Mouse (Mus musculus) Muller cell, postnatal 12 days (primary cell): Measurements from ENCODE around the gene Rpgrip1l.

Source experiments
- DNase-seq: peaks from one replicate; pipeline ENCODE4 v3.0.0-alpha.2; 2015; ENCODE audit errors: inconsistent ontology term

Rpgrip1l gene

DNA sequence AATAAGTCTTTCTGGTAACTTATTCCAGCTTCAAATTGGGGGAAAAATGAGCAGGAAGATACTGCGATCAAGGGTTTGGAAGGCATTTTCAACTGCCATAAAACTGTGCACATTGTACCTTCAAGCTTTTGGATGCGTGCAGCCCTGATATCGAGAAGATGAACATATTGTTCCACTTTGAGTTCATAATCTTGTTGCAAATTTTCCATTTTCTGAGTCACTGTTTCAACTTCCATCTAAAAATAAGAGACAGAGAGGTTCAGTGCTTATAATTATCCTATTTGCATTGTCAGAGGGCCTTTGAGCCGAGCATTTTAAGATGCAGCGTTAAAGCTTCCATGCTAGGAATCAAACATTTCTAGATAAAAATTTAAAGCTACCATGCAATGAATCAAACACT is 39.6 kb downstream of the Rpgrip1l start:
- no peak for DNase-seq

DNA sequence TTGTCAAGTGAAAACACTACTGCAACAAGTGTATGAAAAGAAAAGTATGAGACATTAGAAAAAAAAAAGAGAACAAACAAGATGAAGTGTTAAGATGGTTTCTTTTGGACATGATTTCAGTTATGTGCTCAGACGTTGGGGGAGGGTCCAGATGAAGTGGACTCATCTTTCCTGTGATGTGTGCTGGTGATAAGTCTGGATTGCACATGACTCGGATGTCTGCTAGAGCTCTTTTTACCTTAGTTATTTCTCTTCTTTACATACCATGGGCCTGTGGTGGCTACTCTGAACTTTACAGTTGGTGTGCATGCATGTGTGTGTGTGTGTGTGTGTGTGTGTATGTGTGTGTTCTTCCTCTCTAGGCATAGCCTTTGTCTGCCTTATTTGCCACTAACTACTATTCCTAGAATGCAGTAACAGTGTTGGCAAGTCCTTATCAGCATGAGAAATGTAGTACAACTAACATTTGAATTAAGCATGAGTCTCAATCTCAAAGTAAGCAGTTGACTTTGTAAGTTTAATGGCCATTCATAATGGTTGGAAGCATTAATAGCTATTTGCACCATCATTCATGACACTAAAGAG is 43.6 kb downstream of the Rpgrip1l start:
- DNase-seq: no peak

DNA sequence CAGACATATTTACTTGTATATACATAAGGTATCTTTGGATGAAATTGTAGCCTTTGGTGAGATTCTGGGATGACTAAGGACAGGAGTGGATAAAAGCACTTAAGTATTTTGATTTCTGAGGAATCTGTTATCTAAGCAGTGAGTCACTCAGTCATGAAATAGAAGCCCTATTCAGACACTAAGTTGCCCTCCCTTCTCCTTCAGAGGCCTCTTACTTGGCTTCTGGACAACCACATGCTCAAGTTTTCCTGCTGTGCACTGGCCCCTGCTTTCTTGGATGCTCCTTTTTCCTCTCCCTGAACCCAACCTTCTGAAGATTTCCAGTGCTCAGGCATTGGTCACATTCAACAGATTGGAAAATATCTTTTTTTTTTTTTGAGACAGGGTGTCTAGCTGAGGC is 48.5 kb downstream of the Rpgrip1l start:
- peak; percentile 49 for DNase-seq

DNA sequence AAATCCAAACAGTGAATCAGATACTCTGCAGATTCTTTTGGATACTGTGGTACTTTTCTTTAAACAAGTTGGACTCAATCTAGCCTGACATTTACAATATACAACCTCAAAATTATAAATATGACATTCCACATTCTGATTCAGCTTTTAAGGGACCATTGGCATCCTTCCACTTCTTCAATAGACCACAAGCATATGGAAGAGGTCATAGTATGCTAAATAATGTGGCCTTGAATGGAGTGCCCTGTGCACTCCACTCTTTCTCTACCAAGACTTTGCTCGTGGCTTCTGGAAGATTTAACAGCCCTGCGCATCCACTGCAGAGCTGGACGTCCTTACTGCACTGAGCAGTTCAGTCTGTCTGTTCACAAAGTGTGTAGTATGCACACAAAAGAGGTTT is 49.1 kb downstream of the Rpgrip1l start:
- DNase-seq: no peak

DNA sequence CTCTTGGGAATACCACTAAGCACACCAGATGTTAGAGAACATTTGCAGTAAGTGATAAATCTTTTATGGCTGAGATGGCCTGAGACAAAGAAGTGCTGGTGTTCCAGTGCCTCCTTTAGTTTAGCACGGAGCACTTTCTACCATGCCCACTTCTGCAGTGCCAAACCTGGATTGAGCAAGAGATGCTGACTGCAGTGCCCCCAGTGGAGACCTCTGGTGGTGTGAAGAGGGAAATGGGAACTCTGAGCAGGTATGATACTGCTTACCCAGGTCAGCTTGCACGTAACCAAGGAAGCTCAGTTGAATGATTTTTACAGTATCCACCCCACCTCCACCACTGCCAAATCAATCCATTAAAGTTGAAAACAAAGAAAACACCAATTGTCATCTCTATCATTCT is 51.5 kb downstream of the Rpgrip1l start:
- no peak for DNase-seq

DNA sequence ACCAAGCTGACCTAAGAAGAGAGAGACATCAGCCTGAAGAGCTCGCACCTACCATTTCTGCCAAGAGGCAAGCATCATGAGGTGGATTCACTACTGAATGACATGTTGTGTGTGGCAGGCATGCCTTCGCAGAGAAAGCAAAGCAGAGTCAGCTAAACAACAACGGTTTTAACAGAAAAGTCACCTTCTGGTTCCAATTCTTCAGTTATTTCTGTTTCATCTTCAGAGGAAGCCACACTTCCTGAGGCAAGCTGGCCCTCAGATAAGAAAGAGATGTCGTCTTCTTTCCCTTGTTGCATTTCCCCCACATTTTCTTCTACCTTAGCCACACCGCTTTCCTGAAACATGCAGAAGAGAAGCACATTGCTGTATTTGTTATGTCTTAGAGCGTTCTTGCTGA is 62.1 kb downstream of the Rpgrip1l start:
- DNase-seq: no peak

DNA sequence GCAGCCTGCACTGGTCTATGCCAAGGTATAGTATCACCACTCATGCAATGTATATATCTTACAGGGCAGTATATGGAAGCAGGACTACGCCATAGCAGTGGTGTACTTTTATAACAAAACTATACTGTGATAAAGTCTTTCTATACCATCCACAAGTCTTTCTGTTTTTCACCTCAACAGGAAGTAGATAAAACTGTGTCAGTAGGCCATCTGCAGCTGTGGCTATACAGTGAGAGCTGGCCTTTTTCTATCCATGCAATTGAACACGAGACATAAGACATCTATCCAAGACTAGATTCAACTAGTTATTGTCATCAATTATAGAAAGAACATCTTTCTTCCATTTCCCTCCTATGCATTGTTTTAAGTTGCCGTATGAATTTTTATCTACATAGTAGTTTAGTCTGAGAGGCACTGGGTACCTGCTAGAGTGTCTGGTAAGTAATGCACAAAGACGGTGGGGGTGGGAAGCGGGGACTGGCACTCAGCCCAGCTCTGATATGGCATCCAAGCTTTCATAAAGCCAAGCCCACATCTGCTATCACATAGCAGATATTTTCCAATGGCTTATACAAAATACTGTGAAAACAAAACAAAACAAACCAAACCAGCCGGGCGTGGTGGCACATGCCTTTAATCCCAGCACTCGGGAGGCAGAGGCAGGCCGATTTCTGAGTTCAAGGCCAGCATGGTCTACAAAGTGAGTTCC is 63.1 kb downstream of the Rpgrip1l start:
- no peak for DNase-seq

DNA sequence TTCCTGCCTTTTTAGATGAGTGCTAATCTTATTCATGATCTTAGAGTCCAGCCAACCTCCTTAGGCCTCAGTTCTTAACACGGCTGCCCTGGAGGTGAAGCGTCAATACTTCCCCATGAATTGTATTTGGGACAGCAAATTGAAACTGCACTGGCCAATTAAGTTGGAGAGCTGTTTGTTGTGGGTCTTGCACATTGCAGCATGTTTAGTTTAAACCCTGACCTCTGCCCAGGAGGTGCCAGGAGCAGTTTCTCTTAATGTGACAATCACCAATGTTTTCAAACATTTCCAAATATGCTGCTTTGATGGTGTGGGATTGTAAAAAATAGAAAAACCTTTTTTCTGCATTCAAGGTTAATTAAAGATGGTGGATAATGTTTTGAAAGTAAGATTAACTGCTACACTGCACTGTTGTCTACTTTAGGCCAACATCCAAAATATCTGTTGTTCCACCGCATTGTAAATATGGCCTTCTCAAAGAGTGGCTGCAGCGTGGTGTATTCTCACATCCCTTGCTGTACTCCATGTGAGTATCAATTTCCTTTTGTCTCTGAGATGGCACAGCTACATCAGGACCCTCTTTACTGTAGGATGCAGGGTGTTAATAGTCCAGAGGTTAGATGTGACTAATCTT is 67.1 kb downstream of the Rpgrip1l start:
- no peak for DNase-seq

DNA sequence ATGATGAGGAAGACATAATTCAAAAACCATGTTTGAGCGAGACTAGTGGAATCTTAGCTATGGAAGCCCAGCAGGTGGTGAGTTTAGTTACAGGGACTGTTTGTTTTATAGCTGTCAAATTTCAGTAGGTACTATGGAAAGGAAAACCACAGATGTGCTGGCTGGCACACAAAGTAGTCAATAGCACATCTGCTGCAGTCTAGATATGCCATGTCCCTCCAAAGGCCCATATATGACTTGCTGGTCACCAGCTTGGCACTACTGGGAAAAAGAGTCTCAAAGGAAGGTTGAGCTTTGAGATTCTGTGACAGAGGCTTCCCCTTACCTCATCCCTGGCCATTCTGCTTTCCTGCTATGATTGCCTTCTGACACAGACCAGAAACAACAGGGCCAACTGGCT is 70.3 kb downstream of the Rpgrip1l start:
- no peak for DNase-seq

DNA sequence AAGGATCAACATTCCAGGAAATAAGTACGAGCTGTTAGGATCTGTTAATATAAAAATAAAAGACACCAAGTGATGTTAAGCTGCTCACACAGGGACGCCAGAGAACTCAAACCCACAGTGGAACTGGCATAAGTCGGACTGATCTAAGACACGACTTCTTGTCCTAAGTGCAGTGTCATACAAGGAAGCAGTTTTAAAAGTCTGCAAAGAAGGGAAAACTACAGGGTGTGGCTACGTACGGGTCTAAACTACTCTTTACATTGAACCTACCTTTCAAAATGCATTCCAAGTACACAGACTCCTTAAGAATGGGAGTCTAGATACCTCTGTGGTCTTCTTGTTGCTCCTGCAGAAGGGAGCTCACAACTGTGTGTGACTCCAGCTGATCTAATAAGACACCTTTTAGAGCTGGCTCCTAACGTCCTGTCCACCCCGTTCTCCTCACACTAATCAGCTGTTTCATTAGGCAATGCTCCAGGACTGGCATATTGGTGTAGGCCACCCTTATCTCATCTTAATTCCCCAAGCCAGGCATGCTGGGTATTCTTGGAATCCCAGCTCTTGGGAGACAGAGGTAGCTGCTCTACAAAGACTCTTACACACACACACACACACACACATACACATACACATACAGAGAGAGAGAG is 71.1 kb downstream of the Rpgrip1l start:
- no peak for DNase-seq

DNA sequence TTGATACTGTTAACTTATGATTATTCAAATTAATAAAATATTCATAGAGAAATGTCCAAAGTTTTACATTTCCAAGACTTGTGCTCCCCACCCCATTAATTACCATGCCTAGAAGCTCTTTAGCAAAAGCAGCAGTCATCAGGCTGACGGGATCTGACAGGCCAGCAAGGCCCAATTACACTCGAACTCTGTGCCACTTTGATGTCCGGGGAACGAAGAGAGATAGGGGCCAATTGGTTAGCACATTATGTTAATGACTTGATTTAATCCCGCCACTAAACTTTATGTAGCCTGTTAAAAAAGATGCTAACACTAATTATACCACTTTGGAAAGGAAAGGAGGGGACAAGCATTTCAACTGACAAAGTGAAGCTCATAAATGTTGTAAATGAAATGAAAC is 71.7 kb downstream of the Rpgrip1l start:
- DNase-seq: peak; percentile 20

DNA sequence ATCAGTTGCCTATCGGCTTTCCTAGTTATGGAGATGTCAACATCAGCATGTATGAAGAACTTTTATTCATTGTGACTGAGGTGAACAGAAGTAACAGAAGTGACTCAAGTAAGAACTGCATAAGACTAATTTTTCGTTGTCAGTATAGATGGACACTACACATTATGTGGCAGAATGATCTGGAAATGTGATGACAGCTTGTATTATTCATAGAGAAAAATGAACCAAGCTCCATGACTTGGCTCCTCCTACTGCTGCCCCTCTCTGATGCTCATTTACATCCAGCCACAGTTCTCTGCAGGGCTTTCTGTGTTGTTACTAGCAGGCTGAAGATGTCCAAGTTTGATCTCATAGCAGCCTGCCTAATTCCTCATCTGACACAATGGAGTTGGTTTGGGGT is 75.9 kb downstream of the Rpgrip1l start:
- DNase-seq: no peak

DNA sequence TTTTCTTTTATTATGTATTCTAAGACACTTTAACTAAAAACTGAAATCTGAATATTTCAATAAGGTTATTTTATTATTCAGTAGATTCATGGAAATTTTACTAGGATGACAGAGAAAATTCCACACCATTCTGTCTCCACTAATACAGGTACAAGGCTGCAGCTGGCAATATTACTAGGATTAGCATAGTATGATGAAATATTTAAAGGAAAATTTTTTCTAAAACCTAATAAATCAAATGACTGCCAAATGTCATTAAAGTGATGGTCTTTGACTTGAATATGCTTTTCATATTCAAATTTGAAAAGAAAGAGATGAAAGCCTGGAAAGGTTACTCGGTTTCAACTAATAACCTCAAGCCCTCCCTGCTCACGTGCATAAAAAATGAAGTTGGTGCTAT is 79.0 kb downstream of the Rpgrip1l start:
- DNase-seq: no peak

DNA sequence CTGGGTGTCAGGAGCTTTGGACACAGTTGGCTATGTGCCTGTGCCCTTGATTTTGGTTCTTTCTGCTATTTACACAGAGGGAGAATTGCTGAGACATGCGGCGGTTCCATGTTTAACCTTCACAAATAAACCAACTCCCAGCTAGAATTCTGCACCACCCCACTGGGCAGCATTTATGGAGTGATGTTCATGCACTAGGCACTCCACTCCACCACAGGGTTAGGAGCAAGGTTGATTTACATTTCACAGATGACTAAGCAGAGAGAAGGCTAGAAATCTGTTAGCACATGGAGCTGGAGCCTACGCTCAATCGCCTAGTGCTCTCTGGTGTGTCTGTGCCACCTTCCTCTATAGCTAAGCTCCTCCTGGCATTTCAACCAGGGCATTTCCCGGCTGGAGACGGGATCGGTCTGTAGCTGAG is 85.6 kb downstream of the Rpgrip1l start:
- DNase-seq: no peak

DNA sequence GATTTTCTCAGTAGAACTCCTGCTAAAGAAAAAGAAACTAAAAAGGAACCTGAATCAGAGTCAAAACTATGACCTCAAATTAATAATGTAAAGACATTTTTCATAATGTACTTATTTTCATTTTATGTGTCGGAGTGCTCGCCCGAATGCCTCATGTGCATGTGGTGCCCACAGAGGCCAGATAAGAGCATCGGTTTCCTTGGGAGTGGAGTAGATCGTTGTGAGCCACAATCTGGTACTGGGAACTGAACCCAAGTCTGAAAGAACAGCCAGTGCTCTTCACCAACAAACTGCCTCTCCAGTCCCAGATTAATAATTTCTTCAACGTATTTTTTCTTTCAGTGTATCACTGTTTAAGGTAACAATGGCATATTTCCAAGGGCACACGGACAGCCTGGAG is 88.8 kb downstream of the Rpgrip1l start:
- no peak for DNase-seq

DNA sequence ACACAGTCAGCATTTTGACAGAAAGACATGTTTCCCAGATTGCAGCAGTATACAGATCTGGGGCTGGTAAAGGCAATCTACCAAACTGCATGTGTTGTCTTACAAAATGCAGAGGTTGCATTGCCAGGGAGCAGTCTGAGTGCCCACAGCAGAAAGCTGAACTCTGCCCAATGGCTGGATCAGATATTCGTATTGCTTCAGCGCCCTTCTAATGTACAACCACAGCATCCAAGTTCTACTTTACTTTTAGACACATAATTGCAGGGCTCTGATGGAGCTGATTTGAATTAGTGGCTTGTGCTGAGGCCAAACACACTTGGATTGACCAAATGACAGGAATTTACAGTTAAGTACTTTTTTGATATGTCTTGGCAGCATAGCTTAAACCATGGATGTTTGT is 91.2 kb downstream of the Rpgrip1l start:
- DNase-seq: no peak

DNA sequence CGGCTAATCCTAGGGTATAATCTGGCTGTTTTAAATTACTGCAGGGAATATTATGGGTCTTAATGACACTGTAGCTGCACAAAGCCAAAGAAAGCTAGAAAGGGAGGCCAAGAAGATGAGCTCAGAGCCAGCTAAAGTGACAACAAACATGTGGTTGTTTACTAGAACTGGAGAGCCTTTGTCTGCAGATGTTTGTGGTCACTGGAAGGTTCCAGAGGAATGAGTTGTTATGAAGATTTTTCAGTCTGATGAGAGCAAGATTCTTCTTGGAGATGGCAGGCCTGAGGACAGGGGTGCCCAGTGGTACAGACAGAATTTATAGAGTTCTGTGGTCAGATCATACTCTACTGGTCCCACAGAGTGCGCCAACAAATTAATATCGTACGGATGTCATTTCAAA is 94.8 kb downstream of the Rpgrip1l start:
- DNase-seq: peak; percentile 69

DNA sequence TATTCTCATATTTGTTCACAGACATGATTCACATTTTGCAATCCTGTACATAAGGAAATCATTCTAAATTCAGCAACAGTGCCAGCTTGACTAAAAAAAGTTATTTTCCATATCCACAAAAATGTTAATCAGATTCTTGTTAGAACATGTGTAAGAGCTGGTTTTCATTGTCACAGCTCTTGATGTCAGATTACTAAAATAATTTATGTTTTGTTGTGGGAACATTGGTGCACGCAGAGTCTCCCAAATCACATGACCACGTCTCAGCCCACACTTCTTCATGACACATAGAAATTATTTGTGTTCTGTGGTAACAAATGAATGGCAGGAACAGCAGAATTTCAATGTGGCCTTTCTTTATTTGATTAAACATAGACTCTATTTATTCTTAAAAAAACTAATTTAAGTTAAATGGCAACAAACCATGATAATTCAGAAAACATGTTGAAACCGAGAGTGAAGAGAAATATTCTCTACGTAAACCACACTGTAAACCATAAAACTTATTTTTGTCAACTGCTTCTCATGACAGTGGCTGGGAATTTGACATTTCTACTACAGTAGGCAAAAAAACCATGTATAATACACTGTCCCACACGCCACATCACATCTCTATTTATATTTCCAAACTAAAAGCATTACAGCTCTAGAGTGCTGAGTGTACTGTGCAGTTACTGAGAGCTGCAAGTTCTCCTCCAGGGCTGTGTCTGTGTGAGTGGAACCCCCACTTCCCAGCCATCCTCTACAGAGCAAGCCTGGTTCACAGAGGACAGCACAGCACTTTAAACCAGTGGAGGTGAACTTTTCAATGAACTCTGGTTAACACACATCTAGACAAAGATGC is 95.8 kb downstream of the Rpgrip1l start:
- DNase-seq: no peak

DNA sequence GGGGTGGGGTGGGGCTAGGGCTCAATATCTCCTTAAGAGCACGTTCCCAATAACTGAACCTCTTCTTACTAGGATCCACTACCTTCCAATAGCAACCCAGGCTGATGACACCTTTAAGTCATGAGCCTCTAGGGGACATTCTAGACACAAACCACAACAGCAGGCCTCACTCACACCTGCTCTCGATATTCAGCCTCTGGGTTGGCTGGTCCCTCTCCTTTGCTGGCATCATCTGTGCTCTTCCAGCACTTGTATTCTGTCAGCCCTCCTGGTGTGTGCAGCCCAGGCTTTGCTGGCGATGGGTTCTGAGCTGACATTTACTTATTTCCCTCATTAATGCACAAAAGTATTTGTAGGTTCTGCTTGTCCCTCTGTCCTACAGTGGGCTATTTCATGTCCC is 98.8 kb downstream of the Rpgrip1l start:
- DNase-seq: no peak

DNA sequence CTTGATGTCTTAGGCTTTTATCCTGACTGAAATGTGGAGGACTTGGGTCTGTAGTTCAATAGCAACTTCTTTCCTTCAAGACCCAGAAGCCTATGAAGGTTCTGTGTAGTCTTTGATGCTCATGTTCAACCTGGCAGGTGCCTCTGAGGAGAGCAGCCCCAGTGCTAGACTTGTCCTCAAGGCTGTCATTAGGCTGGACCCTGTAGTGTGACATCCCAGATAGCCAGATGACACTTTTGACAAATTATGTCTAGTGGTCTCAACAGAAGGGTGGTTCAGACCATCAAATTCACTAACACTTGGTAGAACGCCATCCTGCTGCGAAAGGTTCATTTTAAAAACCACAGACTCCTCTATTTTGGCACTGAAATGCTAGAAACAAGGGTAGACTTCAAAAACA is 100.1 kb downstream of the Rpgrip1l start:
- DNase-seq: no peak

DNA sequence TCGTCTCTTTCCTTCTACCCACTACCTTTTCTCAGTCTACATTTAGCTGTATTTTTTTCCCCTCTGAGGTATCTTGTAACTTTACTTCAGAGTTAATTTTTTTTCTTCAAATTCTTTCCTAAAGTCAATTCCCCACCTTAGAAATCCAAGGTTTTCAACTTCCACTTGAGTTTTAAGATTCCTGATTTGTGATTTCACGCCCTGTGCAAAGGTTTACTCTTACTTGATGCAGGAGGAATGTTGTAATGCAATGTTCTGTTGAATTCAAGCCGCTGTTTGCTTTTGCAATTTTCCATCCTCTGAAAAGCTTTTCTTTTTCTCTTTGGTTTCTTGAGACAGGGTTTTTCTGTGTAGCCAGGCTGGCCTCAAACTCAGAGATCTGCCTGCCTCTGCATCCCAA is 103.4 kb downstream of the Rpgrip1l start:
- DNase-seq: no peak

DNA sequence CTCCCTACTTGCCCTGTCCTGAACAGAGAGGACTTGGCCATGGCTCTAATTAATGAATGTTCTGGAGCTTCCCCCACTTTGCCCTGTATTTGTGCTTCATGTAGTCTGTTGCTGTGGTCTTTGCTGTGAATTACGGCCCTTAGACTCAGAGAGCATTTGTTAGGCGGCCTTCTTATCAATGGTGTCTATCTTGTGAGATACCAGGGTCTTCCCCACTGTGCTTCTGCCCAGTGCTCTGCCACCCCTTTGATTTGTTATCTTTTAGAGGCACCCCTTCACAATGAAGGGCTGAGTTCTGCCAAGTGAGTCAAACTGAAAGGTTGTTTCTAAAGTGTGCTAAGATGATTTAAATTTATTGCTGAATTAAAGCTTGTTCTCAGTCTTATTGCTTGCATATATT is 105.4 kb downstream of the Rpgrip1l start:
- no peak for DNase-seq
